Mouse (Mus musculus) midbrain, embryonic 14.5 days (tissue): ENCODE data around the gene Aifm2. TPM values are rescaled to one million over a fixed set of nuclear protein-coding genes. Genes with fewer than 3 reads are reported as not detected.

ENCODE experiments used
- ATAC-seq: fragments of 200-750 bp; cut with Nextera tagmentation; 2 replicates; pipeline ENCODE4 v1.8.0; 2017; ENCODE audit warnings: moderate number of reproducible peaks, moderate library complexity; ENCODE audit not compliant: low FRiP score, low TSS enrichment
- DNase-seq: peaks from one replicate; pipeline ENCODE4 v3.0.0-alpha.2; 2015
- H3K27ac ChIP-seq: fragments of 300-500 bp; sonication (generic); replicated peaks from 2 replicates; pipeline ENCODE4 v1.5.1; 2014; ENCODE audit warnings: mild to moderate bottlenecking, low read depth, low read length, moderate library complexity
- H3K27me3 ChIP-seq: fragments of 300-500 bp; sonication (generic); 2 replicates; pipeline ENCODE4 v1.6.1; 2014; ENCODE audit warnings: low read length, control low read depth, mixed read lengths; ENCODE audit not compliant: control insufficient read depth, insufficient read depth
- H3K36me3 ChIP-seq: fragments of 300-500 bp; sonication (generic); 2 replicates; pipeline ENCODE4 v1.6.1; 2014; ENCODE audit warnings: low read length, control low read depth; ENCODE audit not compliant: control insufficient read depth, insufficient read depth
- H3K4me1 ChIP-seq: fragments of 300-500 bp; sonication (generic); 2 replicates; pipeline ENCODE4 v1.6.1; 2014; ENCODE audit warnings: mild to moderate bottlenecking, antibody characterized with exemption, low read length, control low read depth; ENCODE audit not compliant: control insufficient read depth, insufficient read depth
- H3K4me2 ChIP-seq: fragments of 300-500 bp; sonication (generic); 2 replicates; pipeline ENCODE4 v1.6.1; 2014; ENCODE audit warnings: mild to moderate bottlenecking, low read length, moderate library complexity
- H3K4me3 ChIP-seq: fragments of 300-500 bp; sonication (generic); replicated peaks from 2 replicates; pipeline ENCODE4 v1.5.1; 2014; ENCODE audit warnings: low read depth, low read length
- H3K9ac ChIP-seq: fragments of 300-500 bp; sonication (generic); replicated peaks from 2 replicates; pipeline ENCODE4 v1.6.1; 2014; ENCODE audit warnings: mild to moderate bottlenecking, low read length, moderate library complexity
- H3K9me3 ChIP-seq: fragments of 300-500 bp; sonication (generic); 2 replicates; pipeline ENCODE4 v1.6.1; 2016; ENCODE audit warnings: low read length, control low read depth, mixed read lengths; ENCODE audit not compliant: control insufficient read depth
- WGBS: fragments of 180-500 bp; shearing (Covaris S2); extraction: QIAGEN DNeasy Blood & Tissue Kit; methylation state at CpG from one replicate; pipeline ENCODE4 v1.1.7; 2014; 5-methylcytosine and 5-hydroxymethylcytosine counted together
- polyA plus RNA-seq: library from polyadenylated mRNA; unstranded; fragments of >200 nt; fragmentation: Nextera tagmentation; extraction: Ambion mirVana; gene quantifications from 2 replicates; pipeline ENCODE4 v1.2.1, GENCODE M21; 2014

The Aifm2 gene
- polyA plus RNA-seq, 1 experiment from 2014 or later = 7.0 TPM

- 94% methylated on average over 4 of the region's 4 CpGs for WGBS
Observed at GRCm38 (mm10) chr10:61745133-61745532, 30.1 kb downstream of the Aifm2 start.

GRCm38 (mm10) chr10:61747302-61747701, 32.2 kb downstream of the Aifm2 start:
- Histone ChIP-seq H3K4me1 (no peaks in the 10 kb centered on the region), H3K4me3 (no peak overlapping the region), H3K9me3 (no peaks in the 10 kb centered on the region), H3K27ac (no peak overlapping the region), H3K9ac (no peak overlapping the region), H3K36me3 (peaks cover 97% of the 10 kb centered on the region), H3K4me2 (no peak overlapping the region), H3K27me3 (no peaks in the 10 kb centered on the region)
- ATAC-seq (no peak), DNase-seq (no peak)
- 94% methylated on average over 13 of the region's 13 CpGs for WGBS

More at GRCm38 (mm10) chr10:61745133-61745532, 30.1 kb downstream of the Aifm2 start:
- no peak overlapping the region for H3K4me3 ChIP-seq
- no peaks in the 10 kb centered on the region for H3K27me3 ChIP-seq
- no peak overlapping the region for H3K9ac ChIP-seq
- no peak overlapping the region for H3K27ac ChIP-seq
- DNase-seq (peak; percentile 43), ATAC-seq (no peak)
- peaks cover 99% of the 10 kb centered on the region for H3K36me3 ChIP-seq
- no peaks in the 10 kb centered on the region for H3K4me1 ChIP-seq
- no peak overlapping the region for H3K4me2 ChIP-seq
- no peaks in the 10 kb centered on the region for H3K9me3 ChIP-seq

GRCm38 (mm10) chr10:61750014-61750413, 35.0 kb downstream of the Aifm2 start:
- 92% methylated on average over 9 of the region's 9 CpGs for WGBS
- Histone ChIP-seq H3K27ac (no peak overlapping the region), H3K4me3 (no peak overlapping the region), H3K27me3 (no peaks in the 10 kb centered on the region), H3K4me1 (no peaks in the 10 kb centered on the region), H3K9ac (no peak overlapping the region), H3K9me3 (no peaks in the 10 kb centered on the region), H3K4me2 (no peak overlapping the region), H3K36me3 (peaks cover 92% of the 10 kb centered on the region)
- DNase-seq = no peak
- no peak for ATAC-seq

- WGBS = 87% methylated on average over 20 of the region's 20 CpGs
- Histone ChIP-seq H3K27ac (no peak overlapping the region), H3K4me2 (no peak overlapping the region), H3K9ac (no peak overlapping the region), H3K9me3 (no peaks in the 10 kb centered on the region), H3K27me3 (no peaks in the 10 kb centered on the region), H3K4me3 (no peak overlapping the region), H3K4me1 (no peaks in the 10 kb centered on the region), H3K36me3 (peaks cover 92% of the 10 kb centered on the region)
- ATAC-seq (no peak), DNase-seq (no peak)
Observed at GRCm38 (mm10) chr10:61751534-61752219, 36.6 kb downstream of the Aifm2 start.

- H3K27ac ChIP-seq = no peak overlapping the region
- no peaks in the 10 kb centered on the region for H3K4me1 ChIP-seq
- no peak overlapping the region for H3K4me3 ChIP-seq
- no peak for ATAC-seq
- H3K9me3 ChIP-seq = no peaks in the 10 kb centered on the region
- WGBS = 96% methylated on average over 23 of the region's 23 CpGs
- DNase-seq = no peak
- H3K9ac ChIP-seq = no peak overlapping the region
- no peak overlapping the region for H3K4me2 ChIP-seq
- no peaks in the 10 kb centered on the region for H3K27me3 ChIP-seq
- H3K36me3 ChIP-seq = peaks cover 91% of the 10 kb centered on the region
Observed at GRCm38 (mm10) chr10:61753071-61753470, 38.0 kb downstream of the Aifm2 start.

GRCm38 (mm10) chr10:61757022-61757421, 42.0 kb downstream of the Aifm2 start:
- Histone ChIP-seq H3K4me3 (no peak overlapping the region), H3K9me3 (no peaks in the 10 kb centered on the region), H3K9ac (no peak overlapping the region), H3K36me3 (peaks cover 52% of the 10 kb centered on the region), H3K4me2 (no peak overlapping the region), H3K4me1 (no peaks in the 10 kb centered on the region), H3K27me3 (no peaks in the 10 kb centered on the region), H3K27ac (no peak overlapping the region)
- ATAC-seq (no peak), DNase-seq (no peak)
- 95% methylated on average over 14 of the region's 14 CpGs for WGBS

- Histone ChIP-seq H3K27ac (no peak overlapping the region), H3K9me3 (no peaks in the 10 kb centered on the region), H3K36me3 (peaks cover 36% of the 10 kb centered on the region), H3K4me2 (no peak overlapping the region), H3K9ac (no peak overlapping the region), H3K4me1 (no peaks in the 10 kb centered on the region), H3K4me3 (no peak overlapping the region), H3K27me3 (no peaks in the 10 kb centered on the region)
- ATAC-seq (no peak), DNase-seq (no peak)
- 96% methylated on average over 2 of the region's 2 CpGs for WGBS
Observed at GRCm38 (mm10) chr10:61758904-61759303, 43.8 kb downstream of the Aifm2 start.

- Histone ChIP-seq H3K4me2 (no peak overlapping the region), H3K9me3 (no peaks in the 10 kb centered on the region), H3K27ac (no peak overlapping the region), H3K9ac (no peak overlapping the region), H3K4me1 (no peaks in the 10 kb centered on the region), H3K36me3 (peaks cover 31% of the 10 kb centered on the region), H3K27me3 (no peaks in the 10 kb centered on the region), H3K4me3 (no peak overlapping the region)
- ATAC-seq (no peak), DNase-seq (no peak)
- WGBS = 82% methylated on average over 6 of the region's 6 CpGs
Observed at GRCm38 (mm10) chr10:61759869-61760268, 44.8 kb downstream of the Aifm2 start.

- ATAC-seq = no peak
- Histone ChIP-seq H3K4me1 (peaks cover 14% of the 10 kb centered on the region), H3K27ac (no peak overlapping the region)
Observed at GRCm38 (mm10) chr10:61764689-61765088, 49.6 kb downstream of the Aifm2 start.

More at GRCm38 (mm10) chr10:61764689-61765088, 49.6 kb downstream of the Aifm2 start:
- H3K9me3 ChIP-seq = no peaks in the 10 kb centered on the region
- no peak overlapping the region for H3K4me2 ChIP-seq
- H3K9ac ChIP-seq = no peak overlapping the region
- no peaks in the 10 kb centered on the region for H3K27me3 ChIP-seq
- H3K4me3 ChIP-seq = no peak overlapping the region
- WGBS = 58% methylated on average over 8 of the region's 8 CpGs
- no peak for DNase-seq
- H3K36me3 ChIP-seq = peaks cover 5% of the 10 kb centered on the region; the same call in 1 of the 2 replicates
